Mouse (Mus musculus) forelimb bud, embryonic 11.5 days (tissue): ENCODE measurements around the gene Tuba1a.
"Not testable (repeated sequence)": the region's sequence is repeated elsewhere in the genome, so short reads cannot be mapped to it uniquely, and the experiment has no call there.

ENCODE experiments used
- DNase-seq: peaks from one replicate; pipeline ENCODE4 v3.0.0-alpha.2; 2012; ENCODE audit warnings: low read depth, low spot score

Tuba1a gene

GRCm38 (mm10) chr15:98928598-98929240 is 24.8 kb downstream of the Tuba1a start:
- DNase-seq: peak; percentile 78

GRCm38 (mm10) chr15:98927566-98927965 is 25.9 kb downstream of the Tuba1a start:
- no peak for DNase-seq

- DNase-seq: no peak
Observed at GRCm38 (mm10) chr15:98924682-98925081, 28.8 kb downstream of the Tuba1a start.

GRCm38 (mm10) chr15:98923031-98923537 is 30.4 kb downstream of the Tuba1a start:
- no peak for DNase-seq

- DNase-seq: no peak
Observed at GRCm38 (mm10) chr15:98922581-98922980, 30.9 kb downstream of the Tuba1a start.

GRCm38 (mm10) chr15:98921510-98921909 is 32.0 kb downstream of the Tuba1a start:
- DNase-seq: no peak

- not testable (repeated sequence) for DNase-seq
Observed at GRCm38 (mm10) chr15:98918499-98918895, 35.0 kb downstream of the Tuba1a start.

GRCm38 (mm10) chr15:98917538-98918498 is 35.7 kb downstream of the Tuba1a start, which contains the start of gene Lmbr1l:
Gene Lmbr1l (minus strand): TSS chr15:98918231.
- peak; percentile 99 for DNase-seq

GRCm38 (mm10) chr15:98917091-98917490 is 36.4 kb downstream of the Tuba1a start:
- DNase-seq: no peak

GRCm38 (mm10) chr15:98916016-98916415 is 37.5 kb downstream of the Tuba1a start:
- no peak for DNase-seq

- DNase-seq: no peak
Observed at GRCm38 (mm10) chr15:98914903-98915302, 38.6 kb downstream of the Tuba1a start.

- DNase-seq: peak; percentile 65
Observed at GRCm38 (mm10) chr15:98904692-98905091, 48.8 kb downstream of the Tuba1a start.

GRCm38 (mm10) chr15:98902600-98902999 is 50.9 kb downstream of the Tuba1a start:
- DNase-seq: no peak

- no peak for DNase-seq
Observed at GRCm38 (mm10) chr15:98901530-98901929, 52.0 kb downstream of the Tuba1a start.
